Mouse (Mus musculus) limb, embryonic 14.5 days (tissue): ENCODE results near the gene Xcl1. TPM values are rescaled to one million over a fixed set of nuclear protein-coding genes. Genes with fewer than 3 reads are reported as not detected.

ENCODE experiments used
- ATAC-seq: fragments of 200-750 bp; cut with Nextera tagmentation; 2 replicates; pipeline ENCODE4 v1.8.0; 2017; ENCODE audit warnings: low read depth, moderate number of reproducible peaks, moderate TSS enrichment; ENCODE audit not compliant: low FRiP score
- DNase-seq: peaks from one replicate; pipeline ENCODE4 v3.0.0-alpha.2; 2015; ENCODE audit warnings: low spot score
- H3K27ac ChIP-seq: fragments of 300-500 bp; sonication (generic); replicated peaks from 2 replicates; pipeline ENCODE4 v1.5.1; 2014; ENCODE audit warnings: low read depth, mild to moderate bottlenecking, low read length, moderate library complexity, mixed read lengths
- H3K27me3 ChIP-seq: fragments of 300-500 bp; sonication (generic); 2 replicates; pipeline ENCODE4 v1.6.1; 2014; ENCODE audit warnings: low read length, mixed read lengths; ENCODE audit not compliant: control insufficient read depth, insufficient read depth
- H3K36me3 ChIP-seq: fragments of 300-500 bp; sonication (generic); 2 replicates; pipeline ENCODE4 v1.6.1; 2014; ENCODE audit warnings: mild to moderate bottlenecking, low read length, moderate library complexity, mixed read lengths; ENCODE audit not compliant: control insufficient read depth, insufficient read depth
- H3K4me1 ChIP-seq: fragments of 300-500 bp; sonication (generic); 2 replicates; pipeline ENCODE4 v1.6.1; 2014; ENCODE audit warnings: antibody characterized with exemption, low read length, mixed read lengths; ENCODE audit not compliant: control insufficient read depth, insufficient read depth
- H3K4me2 ChIP-seq: fragments of 300-500 bp; sonication (generic); replicated peaks from 2 replicates; pipeline ENCODE4 v1.6.1; 2014; ENCODE audit warnings: low read depth, mild to moderate bottlenecking, low read length, moderate library complexity; ENCODE audit not compliant: severe bottlenecking
- H3K4me3 ChIP-seq: fragments of 300-500 bp; sonication (generic); replicated peaks from 2 replicates; pipeline ENCODE4 v1.5.1; 2014; ENCODE audit warnings: low read length
- H3K9ac ChIP-seq: fragments of 300-500 bp; sonication (generic); 2 replicates; pipeline ENCODE4 v1.6.1; 2014; ENCODE audit warnings: mild to moderate bottlenecking, low read depth, low read length, moderate library complexity; ENCODE audit not compliant: severe bottlenecking
- H3K9me3 ChIP-seq: fragments of 300-500 bp; sonication (generic); 2 replicates; pipeline ENCODE4 v1.6.1; 2016; ENCODE audit warnings: low read length; ENCODE audit not compliant: control insufficient read depth
- POLR2A ChIP-seq: fragments of 200-500 bp; IDR thresholded peaks from 2 replicates; pipeline ENCODE4 v1.8.0; 2012; ENCODE audit warnings: inconsistent platforms, mild to moderate bottlenecking, moderate library complexity, borderline replicate concordance; ENCODE audit not compliant: insufficient read depth, insufficient read length; ENCODE audit errors: extremely low read depth
- WGBS: fragments of 180-500 bp; shearing (Covaris S2); extraction: QIAGEN DNeasy Blood & Tissue Kit; methylation state at CpG from one replicate; pipeline ENCODE4 v1.1.7; 2014; 5-methylcytosine and 5-hydroxymethylcytosine counted together
- polyA plus RNA-seq, 2 experiments: library from polyadenylated mRNA; depleted of rRNA in 1 of 2; stranded (reverse) in 1 of 2; unstranded in 1 of 2; fragments of >200 nt; fragmentation: Nextera tagmentation in 1 of 2; extraction: Ambion mirVana in 1 of 2; gene quantifications; 2 replicates each; pipeline versions ENCODE4 v1.2.1 to v1.2.3; 2012 to 2014

Gene Xcl1
- polyA plus RNA-seq, 2 experiments = not detected

DNA sequence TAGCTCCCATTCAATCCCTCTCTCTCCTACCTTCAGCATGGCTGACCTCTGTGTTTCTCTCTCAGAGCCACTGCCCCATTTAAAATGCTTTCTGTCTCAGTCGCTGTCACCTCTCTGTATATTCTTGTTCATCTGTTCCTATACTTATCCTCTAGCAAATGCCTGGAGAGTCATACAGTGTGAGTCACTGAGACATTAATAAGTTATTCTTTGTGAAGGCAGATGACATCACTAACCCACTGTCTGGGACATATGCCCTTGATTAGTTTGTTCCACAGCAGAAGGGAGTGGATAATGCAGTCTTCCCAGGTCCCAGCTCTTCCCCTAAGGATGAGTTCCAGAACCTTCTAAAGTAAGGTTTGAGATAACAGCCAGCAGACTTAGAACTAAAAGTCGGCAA, 47.6 kb downstream of the Xcl1 start:
- Histone ChIP-seq H3K4me3 (no peak overlapping the region), H3K27me3 (no peaks in the 10 kb centered on the region), H3K4me2 (no peak overlapping the region), H3K9ac (no peak overlapping the region), H3K4me1 (no peaks in the 10 kb centered on the region), H3K36me3 (no peaks in the 10 kb centered on the region), H3K27ac (no peak overlapping the region), H3K9me3 (no peaks in the 10 kb centered on the region)
- DNase-seq (peak; percentile 10), ATAC-seq (0 out of 2 replicates have a peak, but pooled peaks have one; percentile 30)
- no peak for TF ChIP-seq POLR2A
- 76% methylated on average over 2 of the region's 2 CpGs for WGBS

DNA sequence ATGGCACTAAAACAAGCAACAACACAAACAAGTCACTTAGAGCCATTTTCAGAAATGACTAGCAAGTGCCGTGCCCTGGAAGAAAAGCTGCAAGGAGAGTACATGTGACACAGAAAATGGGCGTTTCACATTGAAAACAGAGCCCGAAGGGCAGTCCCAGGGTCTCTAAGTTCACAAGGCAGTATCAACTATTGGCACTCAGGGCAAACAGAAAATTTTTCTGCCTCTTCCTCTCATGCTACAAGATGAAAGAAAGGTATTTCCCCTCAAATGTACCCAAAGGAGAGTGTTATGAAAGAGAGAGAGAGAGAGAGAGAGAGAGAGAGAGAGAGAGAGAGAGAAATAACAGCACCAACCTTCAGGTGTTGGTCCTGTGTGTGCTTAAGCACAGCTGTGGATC, 53.4 kb downstream of the Xcl1 start:
- ATAC-seq (no peak), DNase-seq (no peak)
- Histone ChIP-seq H3K27ac (no peak overlapping the region), H3K4me2 (no peak overlapping the region), H3K9ac (no peak overlapping the region), H3K4me3 (no peak overlapping the region), H3K9me3 (no peaks in the 10 kb centered on the region), H3K36me3 (no peaks in the 10 kb centered on the region), H3K27me3 (no peaks in the 10 kb centered on the region), H3K4me1 (no peaks in the 10 kb centered on the region)
- 57% methylated on average over 3 of the region's 3 CpGs for WGBS
- no peak for TF ChIP-seq POLR2A

Other genes starting within 250 kb of the Xcl1 start
- 26.9 and 31.6 TPM in 2 replicates for gene Dpt, start 138.9 kb downstream of the Xcl1 start, polyA plus RNA-seq (2012; rRNA removed)
- 22.5 and 34.0 TPM in 2 replicates for gene Dpt, start 138.9 kb downstream of the Xcl1 start, polyA plus RNA-seq (2014; fragmentation: Nextera tagmentation; extraction: Ambion mirVana)
- gene Tbx19, start 225.2 kb upstream of the Xcl1 start, polyA plus RNA-seq (2012; rRNA removed) = not detected in 2 replicates
- gene Tbx19, start 225.2 kb upstream of the Xcl1 start, polyA plus RNA-seq (2014; fragmentation: Nextera tagmentation; extraction: Ambion mirVana) = not detected in 2 replicates